In genomic region chr17:7875941-7876461, GRCm38 (mm10) we compare ENCODE assay signal across 9 mouse cellular contexts. TPM values are rescaled to one million over a fixed set of nuclear protein-coding genes. Genes with fewer than 3 reads are reported as not detected.
DNase-seq lines count a peak whose midpoint lies in the region; ATAC-seq and TF ChIP-seq lines count a peak whose summit lies in the region.
"Had no signal": no experiment of that assay in that cellular context is flagged by ENCODE, and none has a peak within 500 bp of the region (broad histone marks: within the 10 kb centered on the region; RNA-seq: fewer than 3 reads in every experiment).

No protein-coding gene starts in this region.

- H3K27ac ChIP-seq in lung, postnatal 0 days (ENCODE audit: low read length) = no peak overlapping the region
- H3K27ac ChIP-seq in liver, postnatal 0 days (ENCODE audit: low read depth) = no peak overlapping the region
- no peak overlapping the region for H3K27ac ChIP-seq in heart, embryonic 12.5 days (ENCODE audit: poor library complexity, severe bottlenecking)
- H3K27ac ChIP-seq: liver, embryonic 14.5 days had no signal

- no peaks in the 10 kb centered on the region for H3K36me3 ChIP-seq in lung, postnatal 0 days (ENCODE audit: insufficient read depth, low read length)
- H3K36me3 ChIP-seq in liver, postnatal 0 days (replicated peaks; ENCODE audit: insufficient read depth, low read length) = no peaks in the 10 kb centered on the region
- no peaks in the 10 kb centered on the region for H3K36me3 ChIP-seq in heart, embryonic 12.5 days

- no peak for TF ChIP-seq CTCF in lung, postnatal 0 days (IDR thresholded peaks at IDR 0.05)
- TF ChIP-seq CTCF in liver, postnatal 0 days (IDR thresholded peaks at IDR 0.05; ENCODE audit: low read depth) = no peak

- no peak overlapping the region for H3K4me2 ChIP-seq in lung, postnatal 0 days (replicated peaks; ENCODE audit: low read depth, low read length)
- H3K4me2 ChIP-seq in liver, postnatal 0 days (ENCODE audit: low read depth, low read length) = no peak overlapping the region
- H3K4me2 ChIP-seq in heart, embryonic 12.5 days = no peak overlapping the region

- H3K4me1 ChIP-seq in lung, postnatal 0 days (ENCODE audit: insufficient read depth, low read depth, low read length) = no peaks in the 10 kb centered on the region; the same call in 1 of the 2 replicates
- H3K4me1 ChIP-seq in liver, postnatal 0 days (ENCODE audit: insufficient read depth) = peaks cover 15% of the 10 kb centered on the region
- 0 out of 2 replicates have a peak, but pooled peaks cover 4% of the 10 kb centered on the region for H3K4me1 ChIP-seq in heart, embryonic 12.5 days (replicated peaks)

- 42% methylated on average over 12 of the region's 12 CpGs for WGBS in lung, postnatal 0 days
- 57% methylated on average over 12 of the region's 12 CpGs for WGBS in liver, postnatal 0 days (ENCODE audit: insufficient replicate concordance)
- WGBS in heart, embryonic 12.5 days = 44% methylated on average over 12 of the region's 12 CpGs

- H3K27me3 ChIP-seq in lung, postnatal 0 days (replicated peaks; ENCODE audit: insufficient read depth, low read length) = no peaks in the 10 kb centered on the region
- no peaks in the 10 kb centered on the region for H3K27me3 ChIP-seq in liver, postnatal 0 days (ENCODE audit: insufficient read depth, low read length)
- peaks cover 21% of the 10 kb centered on the region for H3K27me3 ChIP-seq in heart, embryonic 12.5 days (replicated peaks)

- H3K9ac ChIP-seq in lung, postnatal 0 days (replicated peaks; ENCODE audit: low read depth) = no peak overlapping the region
- H3K9ac ChIP-seq in liver, postnatal 0 days (replicated peaks) = no peak overlapping the region
- H3K9ac ChIP-seq in heart, embryonic 12.5 days = no peak overlapping the region
- H3K9ac ChIP-seq: liver, embryonic 14.5 days had no signal

- no peak for TF ChIP-seq EP300 in lung, postnatal 0 days (IDR thresholded peaks at IDR 0.05)
- no peak for TF ChIP-seq EP300 in liver, postnatal 0 days (IDR thresholded peaks at IDR 0.05; ENCODE audit: low read depth)

- H3K9me3 ChIP-seq in lung, postnatal 0 days (ENCODE audit: low read length) = no peaks in the 10 kb centered on the region
- no peaks in the 10 kb centered on the region for H3K9me3 ChIP-seq in liver, postnatal 0 days (ENCODE audit: low read length)
- H3K9me3 ChIP-seq in heart, embryonic 12.5 days (replicated peaks) = no peaks in the 10 kb centered on the region

- peak; percentile 84 for DNase-seq in CD4-positive, CD25-positive, alpha-beta regulatory T cell, adult 2 months (ENCODE audit: low read depth, low spot score)
- DNase-seq in NIH3T3 (ENCODE audit: low read depth) = peak; percentile 9
- DNase-seq in gastrocnemius, postnatal 14 days = peak; percentile 52
- peak; percentile 89 for DNase-seq in lung, postnatal 0 days (ENCODE audit: low spot score)
- no peak for DNase-seq in spleen, postnatal 4 days (ENCODE audit: low spot score in 2 of 2)
- no peak for DNase-seq in liver, postnatal 0 days
- no peak for DNase-seq in heart, postnatal 14 days

- intact Hi-C loops in gastrocnemius, postnatal 14 days (cut with DNase I; ENCODE audit: low total_unique reads) = no loop called here
- intact Hi-C loops in heart, postnatal 14 days (cut with DNase I) = no loop called here

- H3K4me3 ChIP-seq in lung, postnatal 0 days (ENCODE audit: low read depth, low read length) = no peak overlapping the region
- no peak overlapping the region for H3K4me3 ChIP-seq in liver, postnatal 0 days (ENCODE audit: low read depth, low read length)
- no peak overlapping the region for H3K4me3 ChIP-seq in heart, embryonic 12.5 days

- peak; percentile 81 for ATAC-seq in lung, postnatal 0 days
- ATAC-seq in liver, postnatal 0 days = no peak
- ATAC-seq in heart, embryonic 12.5 days (ENCODE audit: insufficient number of reproducible peaks, low FRiP score) = no peak

RNA-seq across cellular contexts. Expression of gene Fndc1, which starts 48.9 kb away (rescaled TPM):
- 100 to 1,000 TPM in 1 of 2 experiments, 10 to 100 TPM in 1; 88.5 to 107 TPM for total RNA-seq in gastrocnemius, postnatal 14 days (2021)
- polyA plus RNA-seq in lung, postnatal 0 days (2015; fragmentation: Nextera tagmentation; extraction: Ambion mirVana) = 40.8 and 47.4 TPM in 2 replicates
- polyA plus RNA-seq in liver, postnatal 0 days (2015; fragmentation: Nextera tagmentation; extraction: Ambion mirVana) = 0.31 and 0.94 TPM in 2 replicates
- polyA plus RNA-seq in heart, embryonic 12.5 days (2016; fragmentation: Nextera tagmentation; extraction: Ambion mirVana) = 4.6 and 6.7 TPM in 2 replicates
- 10 to 100 TPM; 45.6 to 58.2 TPM for total RNA-seq in heart, postnatal 14 days (2021)

RNA-seq across cellular contexts. Expression of gene Tagap, which starts 49.8 kb away (rescaled TPM):
- total RNA-seq in gastrocnemius, postnatal 14 days (2021) = 1 to 10 TPM; 1.4 TPM
- polyA plus RNA-seq in lung, postnatal 0 days (2015; fragmentation: Nextera tagmentation; extraction: Ambion mirVana) = 1.3 and 1.4 TPM in 2 replicates
- polyA plus RNA-seq in liver, postnatal 0 days (2015; fragmentation: Nextera tagmentation; extraction: Ambion mirVana) = 1.5 TPM in 2 replicates
- polyA plus RNA-seq in heart, embryonic 12.5 days (2016; fragmentation: Nextera tagmentation; extraction: Ambion mirVana) = 0.21 and 0.43 TPM in 2 replicates
- total RNA-seq in heart, postnatal 14 days (2021) = 1 to 10 TPM; 2.4 to 3.1 TPM

Comparison
In these comparisons a context has a peak if more than half of its experiments do, and no peak if none do; other contexts are left out.
1. DNase-seq: peak in CD4-positive, CD25-positive, alpha-beta regulatory T cell, adult 2 months (single experiment), NIH3T3 (single experiment), gastrocnemius, postnatal 14 days (single experiment) and lung, postnatal 0 days (single experiment); none in spleen, postnatal 4 days (0 of 2), liver, postnatal 0 days (single experiment) and heart, postnatal 14 days (0 of 2).